Comparison of ENCODE assay signal across 10 mouse cellular contexts in genomic region chr11:79503845-79504244, GRCm38 (mm10). TPM values are rescaled to one million over a fixed set of nuclear protein-coding genes. Genes with fewer than 3 reads are reported as not detected.
A peak's percentile ranks its signal among the peaks of the same experiment; 100 is the strongest.
DNase-seq lines count a peak whose midpoint lies in the region; ATAC-seq and TF ChIP-seq lines count a peak whose summit lies in the region.
"Had no signal": no experiment of that assay in that cellular context is flagged by ENCODE, and none has a peak within 500 bp of the region (broad histone marks: within the 10 kb centered on the region; RNA-seq: fewer than 3 reads in every experiment).

TSS of gene Omg (minus strand) at chr11:79504084.

- peak within 1 kb of the TSS; percentile 39 for H3K4me2 ChIP-seq in forebrain, postnatal 0 days (ENCODE audit: low read depth)
- peak within 1 kb of the TSS; percentile 45 for H3K4me2 ChIP-seq in midbrain, postnatal 0 days (ENCODE audit: low read depth, low read length, poor library complexity, severe bottlenecking)

- H3K36me3 ChIP-seq in forebrain, postnatal 0 days (ENCODE audit: insufficient read depth) = no peaks in the 10 kb centered on the region
- no peaks in the 10 kb centered on the region for H3K36me3 ChIP-seq in midbrain, postnatal 0 days (ENCODE audit: insufficient read depth, low read length)

- peaks cover 3% of the 10 kb centered on the region; the same call in 1 of the 2 replicates for H3K4me1 ChIP-seq in forebrain, postnatal 0 days (ENCODE audit: insufficient read depth)
- 0 out of 2 replicates have a peak, but pooled peaks cover 3% of the 10 kb centered on the region for H3K4me1 ChIP-seq in midbrain, postnatal 0 days (ENCODE audit: insufficient read depth, low read length)

- peak within 1 kb of the TSS; percentile 54 for H3K27ac ChIP-seq in forebrain, postnatal 0 days (ENCODE audit: low read depth, low read length)
- peak within 1 kb of the TSS; percentile 57 for H3K27ac ChIP-seq in midbrain, postnatal 0 days (ENCODE audit: low read depth, low read length)

- H3K4me3 ChIP-seq in forebrain, postnatal 0 days (ENCODE audit: low read depth, low read length) = peak within 1 kb of the TSS; percentile 30
- H3K4me3 ChIP-seq in midbrain, postnatal 0 days (ENCODE audit: low read depth, low read length) = peak within 1 kb of the TSS; percentile 27
- H3K4me3 ChIP-seq: megakaryocyte, embryonic 14.5 days had no signal

- H3K9me3 ChIP-seq in forebrain, postnatal 0 days (ENCODE audit: low read length) = no peaks in the 10 kb centered on the region
- H3K9me3 ChIP-seq in midbrain, postnatal 0 days (ENCODE audit: low read length) = no peaks in the 10 kb centered on the region
- H3K9me3 ChIP-seq: megakaryocyte, embryonic 14.5 days had no signal

- no peaks in the 10 kb centered on the region for H3K27me3 ChIP-seq in forebrain, postnatal 0 days (ENCODE audit: insufficient read depth, low read length)
- H3K27me3 ChIP-seq in midbrain, postnatal 0 days (ENCODE audit: insufficient read depth, low read length) = no peaks in the 10 kb centered on the region
- H3K27me3 ChIP-seq: megakaryocyte, embryonic 14.5 days had no signal

- intact Hi-C loops in gastrocnemius, postnatal 36 days (cut with DNase I) = no loop called here

- ATAC-seq in forebrain, postnatal 0 days = peak; percentile 89
- ATAC-seq in midbrain, postnatal 0 days (ENCODE audit: low FRiP score) = peak; percentile 76; the same call in 1 of the 2 replicates

- TF ChIP-seq CTCF in forebrain, postnatal 0 days (IDR thresholded peaks at IDR 0.05; ENCODE audit: low read depth) = no peak
- TF ChIP-seq CTCF in midbrain, postnatal 0 days (IDR thresholded peaks at IDR 0.05) = no peak

- peak; percentile 20 for DNase-seq in R1 (ENCODE audit: low read depth, low spot score)
- peak; percentile 69 for DNase-seq in forebrain, postnatal 0 days
- DNase-seq in layer of hippocampus, postnatal 14 days (ENCODE audit: low spot score in 2 of 2) = peak; percentile 41 to 74
- peak; percentile 82 for DNase-seq in midbrain, postnatal 0 days (ENCODE audit: low spot score)
- no peak for DNase-seq in gastrocnemius, postnatal 36 days
- no peak for DNase-seq in kidney, adult 9 months
- DNase-seq in lung, postnatal 25 days (ENCODE audit: low spot score) = no peak
- DNase-seq: heart, adult 18-20 months had no signal

- peak within 1 kb of the TSS; percentile 37; the same call in 1 of the 2 replicates for H3K9ac ChIP-seq in forebrain, postnatal 0 days
- H3K9ac ChIP-seq in midbrain, postnatal 0 days (replicated peaks; ENCODE audit: low read length, poor library complexity, severe bottlenecking) = 0 out of 2 replicates have a peak within 1 kb of the TSS, but pooled peaks have one; percentile 46

- 13% methylated on average over 8 of the region's 8 CpGs for WGBS in forebrain, postnatal 0 days
- 22% methylated on average over 8 of the region's 8 CpGs for WGBS in midbrain, postnatal 0 days

RNA-seq across cellular contexts. Expression of gene Omg, which starts in this region (rescaled TPM):
- 13.8 and 16.5 TPM in 2 replicates for total RNA-seq in forebrain, postnatal 0 days (2014; rRNA removed)
- polyA plus RNA-seq in forebrain, postnatal 0 days (2015; fragmentation: Nextera tagmentation; extraction: Ambion mirVana) = 18.2 and 21.6 TPM in 2 replicates
- total RNA-seq in layer of hippocampus, postnatal 14 days (2021) = 10 to 100 TPM; 77.1 to 86.3 TPM
- 20.5 and 31.4 TPM in 2 replicates for total RNA-seq in midbrain, postnatal 0 days (2014; rRNA removed)
- 27.2 and 34.3 TPM in 2 replicates for polyA plus RNA-seq in midbrain, postnatal 0 days (2015; fragmentation: Nextera tagmentation; extraction: Ambion mirVana)
- not detected for total RNA-seq in gastrocnemius, postnatal 36 days (2021)
- total RNA-seq: heart, adult 18-20 months had no signal
- polyA plus RNA-seq: spleen, adult 2 months had no signal

Comparison
In these comparisons a context has a peak if more than half of its experiments do, and no peak if none do; other contexts are left out.
1. RNA of gene Omg (total RNA-seq): 77.1 to 86.3 TPM in layer of hippocampus, postnatal 14 days, 20.5 to 31.4 TPM in midbrain, postnatal 0 days and 13.8 to 16.5 TPM in forebrain, postnatal 0 days; not detected in gastrocnemius, postnatal 36 days; every median in the first group is over 10 times any median in the second.
2. DNase-seq: peak in R1 (single experiment), forebrain, postnatal 0 days (single experiment), layer of hippocampus, postnatal 14 days (2 of 2) and midbrain, postnatal 0 days (single experiment); none in gastrocnemius, postnatal 36 days (0 of 2), kidney, adult 9 months (single experiment) and lung, postnatal 25 days (single experiment).